Mouse (Mus musculus) CH12.LX (cell line): ENCODE results near the gene Lnpk. TPM values are rescaled to one million over a fixed set of nuclear protein-coding genes. Genes with fewer than 3 reads are reported as not detected.

Experiments used
- DNase-seq: peaks from one replicate; pipeline ENCODE4 v3.0.0-alpha.2; 2013; ENCODE audit errors: extremely low read depth
- H3K27ac ChIP-seq: 2 replicates; pipeline ENCODE4 v1.5.1; 2012; ENCODE audit warnings: low read depth, mild to moderate bottlenecking, control low read depth, moderate library complexity; ENCODE audit not compliant: insufficient read depth
- H3K27me3 ChIP-seq: replicated peaks from 2 replicates; pipeline ENCODE3; 2012; ENCODE audit warnings: inconsistent platforms
- H3K36me3 ChIP-seq, 2 experiments: replicated peaks in 1 of 2; 2 replicates each; pipeline versions ENCODE3 to v1.6.1; 2012; ENCODE audit warnings: inconsistent platforms in 1 of 2, low read length in 1 of 2, mild to moderate bottlenecking in 1 of 2, mixed read lengths in 1 of 2, moderate library complexity in 1 of 2; ENCODE audit not compliant: control insufficient read depth in 1 of 2, insufficient read depth in 1 of 2
- H3K4me1 ChIP-seq, 2 experiments: 2 replicates each; pipeline ENCODE4 v1.6.1; 2012; ENCODE audit warnings: inconsistent platforms in 1 of 2, moderate library complexity in 1 of 2; ENCODE audit not compliant: insufficient read depth in 2 of 2, control insufficient read depth in 1 of 2
- H3K4me2 ChIP-seq: 2 replicates; pipeline ENCODE4 v1.6.1; 2012; ENCODE audit warnings: low read depth, mild to moderate bottlenecking, control low read depth; ENCODE audit not compliant: poor library complexity, insufficient read depth, severe bottlenecking
- H3K4me3 ChIP-seq, 3 experiments: fragments of 150-350 bp in 1 of 3; sonication (generic) in 1 of 3; replicated peaks in 1 of 3; 2 replicates each; pipeline versions ENCODE3 to v1.5.1; 2011 to 2012; ENCODE audit warnings: low read depth in 2 of 3, low read length in 2 of 3, mild to moderate bottlenecking in 2 of 3, moderate library complexity in 2 of 3, control low read depth in 1 of 3, improper control_type of control experiment in 1 of 3, inconsistent platforms in 1 of 3, mixed read lengths in 1 of 3; ENCODE audit not compliant: poor library complexity in 1 of 3
- H3K79me2 ChIP-seq: replicated peaks from 2 replicates; pipeline ENCODE4 v1.6.1; 2012; ENCODE audit warnings: mild to moderate bottlenecking, moderate library complexity; ENCODE audit not compliant: control insufficient read depth, poor library complexity, insufficient read depth, severe bottlenecking; ENCODE audit errors: extremely low read depth
- H3K9ac ChIP-seq: 2 replicates; pipeline ENCODE4 v1.6.1; 2012; ENCODE audit warnings: low read depth, mild to moderate bottlenecking, control low read depth, moderate library complexity; ENCODE audit not compliant: insufficient read depth
- H3K9me3 ChIP-seq: replicated peaks from 2 replicates; pipeline ENCODE3; 2012; ENCODE audit warnings: low read length, inconsistent platforms, mixed read lengths
- BHLHE40 ChIP-seq: IDR thresholded peaks from 2 replicates; pipeline ENCODE4 v1.6.1; 2011; ENCODE audit warnings: mild to moderate bottlenecking, low read depth, low read length, improper control_type of control experiment
- CHD1 ChIP-seq: IDR thresholded peaks from 2 replicates; pipeline ENCODE4 v1.6.1; 2012; ENCODE audit warnings: low read depth, low read length, improper control_type of control experiment, inconsistent platforms
- CHD2 ChIP-seq: IDR thresholded peaks from 2 replicates; pipeline ENCODE4 v1.6.1; 2011; ENCODE audit warnings: low read length, improper control_type of control experiment
- CTCF ChIP-seq, 2 experiments: IDR thresholded peaks in 1 of 2; conservative IDR thresholded peaks in 1 of 2; 2 replicates each; pipeline ENCODE4 v1.5.1; 2011 to 2012; ENCODE audit warnings: low read depth in 2 of 2, low read length in 2 of 2, improper control_type of control experiment in 1 of 2, inconsistent platforms in 1 of 2, mild to moderate bottlenecking in 1 of 2, moderate library complexity in 1 of 2
- E2F4 ChIP-seq: IDR thresholded peaks from 2 replicates; pipeline ENCODE4 v1.6.1; 2011; ENCODE audit warnings: low read depth, low read length, improper control_type of control experiment; ENCODE audit not compliant: insufficient replicate concordance
- ELF1 ChIP-seq: IDR thresholded peaks from 2 replicates; pipeline ENCODE4 v1.6.1; 2014; ENCODE audit warnings: low read depth, mild to moderate bottlenecking, inconsistent platforms, low read length, improper control_type of control experiment
- EP300 ChIP-seq: IDR thresholded peaks from 2 replicates; pipeline ENCODE4 v1.6.1; 2011; ENCODE audit warnings: low read length, improper control_type of control experiment
- ETS1 ChIP-seq: conservative IDR thresholded peaks from 2 replicates; pipeline ENCODE4 v1.6.1; 2012; ENCODE audit warnings: low read depth, mild to moderate bottlenecking, inconsistent platforms, low read length, improper control_type of control experiment, moderate library complexity
- GABPA ChIP-seq: IDR thresholded peaks from 2 replicates; pipeline ENCODE4 v1.6.1; 2012; ENCODE audit warnings: low read depth, low read length, improper control_type of control experiment, inconsistent platforms; ENCODE audit not compliant: insufficient replicate concordance
- HCFC1 ChIP-seq: IDR thresholded peaks from 2 replicates; pipeline ENCODE4 v1.6.1; 2012; ENCODE audit warnings: low read depth, mild to moderate bottlenecking, inconsistent platforms, low read length, improper control_type of control experiment
- IRF4 ChIP-seq: IDR thresholded peaks from 2 replicates; pipeline ENCODE4 v1.6.1; 2014; ENCODE audit warnings: low read depth, mild to moderate bottlenecking, inconsistent platforms, low read length, improper control_type of control experiment
- JUN ChIP-seq: IDR thresholded peaks from 2 replicates; pipeline ENCODE4 v1.6.1; 2011; ENCODE audit warnings: low read depth, mild to moderate bottlenecking, low read length, improper control_type of control experiment, moderate library complexity; ENCODE audit not compliant: insufficient read depth
- JUND ChIP-seq: conservative IDR thresholded peaks from 2 replicates; pipeline ENCODE4 v1.6.1; 2011; ENCODE audit warnings: low read depth, low read length, improper control_type of control experiment
- KAT2A ChIP-seq: IDR thresholded peaks from 2 replicates; pipeline ENCODE4 v1.6.1; 2012; ENCODE audit warnings: low read length, improper control_type of control experiment, inconsistent platforms; ENCODE audit not compliant: insufficient replicate concordance
- MAFK ChIP-seq: IDR thresholded peaks from 2 replicates; pipeline ENCODE4 v1.6.1; 2011; ENCODE audit warnings: low read length, improper control_type of control experiment; ENCODE audit not compliant: insufficient replicate concordance
- MAX ChIP-seq: IDR thresholded peaks from 2 replicates; pipeline ENCODE4 v1.6.1; 2011; ENCODE audit warnings: low read length, improper control_type of control experiment
- MAZ ChIP-seq: IDR thresholded peaks from 2 replicates; pipeline ENCODE4 v1.6.1; 2012; ENCODE audit warnings: low read depth, mild to moderate bottlenecking, inconsistent platforms, low read length, improper control_type of control experiment, moderate library complexity
- MEF2A ChIP-seq: IDR thresholded peaks from 2 replicates; pipeline ENCODE4 v1.6.1; 2014; ENCODE audit warnings: low read depth, mild to moderate bottlenecking, inconsistent platforms, low read length, improper control_type of control experiment, borderline replicate concordance
- MXI1 ChIP-seq: IDR thresholded peaks from 2 replicates; pipeline ENCODE4 v1.6.1; 2011; ENCODE audit warnings: mild to moderate bottlenecking, low read depth, low read length, improper control_type of control experiment
- MYC ChIP-seq: IDR thresholded peaks from 2 replicates; pipeline ENCODE4 v1.6.1; 2011; ENCODE audit warnings: low read depth, mild to moderate bottlenecking, improper control_type of control experiment, low read length
- NELFE ChIP-seq: IDR thresholded peaks from 2 replicates; pipeline ENCODE4 v1.6.1; 2011; ENCODE audit warnings: low read depth, low read length, improper control_type of control experiment
- NRF1 ChIP-seq: IDR thresholded peaks from 2 replicates; pipeline ENCODE4 v1.6.1; 2014; ENCODE audit warnings: low read depth, mild to moderate bottlenecking, inconsistent platforms, low read length, improper control_type of control experiment, moderate library complexity
- PAX5 ChIP-seq: IDR thresholded peaks from 2 replicates; pipeline ENCODE4 v1.6.1; 2012; ENCODE audit warnings: low read length, inconsistent platforms, mixed read lengths
- POLR2A ChIP-seq: IDR thresholded peaks from 2 replicates; pipeline ENCODE4 v1.6.1; 2011; ENCODE audit warnings: low read depth, mild to moderate bottlenecking, improper control_type of control experiment, low read length
- POLR2AphosphoS2 ChIP-seq: IDR thresholded peaks from 2 replicates; pipeline ENCODE4 v1.6.1; 2011; ENCODE audit warnings: low read depth, low read length, improper control_type of control experiment
- RAD21 ChIP-seq: IDR thresholded peaks from 2 replicates; pipeline ENCODE4 v1.6.1; 2011; ENCODE audit warnings: low read depth, mild to moderate bottlenecking, low read length, improper control_type of control experiment, moderate library complexity
- RCOR1 ChIP-seq: conservative IDR thresholded peaks from 2 replicates; pipeline ENCODE4 v1.6.1; 2012; ENCODE audit warnings: low read depth, mild to moderate bottlenecking, inconsistent platforms, low read length, improper control_type of control experiment
- SIN3A ChIP-seq: IDR thresholded peaks from 2 replicates; pipeline ENCODE4 v1.6.1; 2012; ENCODE audit warnings: low read length, improper control_type of control experiment, inconsistent platforms
- SMC3 ChIP-seq: IDR thresholded peaks from 2 replicates; pipeline ENCODE4 v1.6.1; 2011; ENCODE audit warnings: low read depth, low read length, improper control_type of control experiment
- TBP ChIP-seq: conservative IDR thresholded peaks from 2 replicates; pipeline ENCODE4 v1.6.1; 2011; ENCODE audit warnings: low read depth, low read length, improper control_type of control experiment
- TCF12 ChIP-seq: IDR thresholded peaks from 2 replicates; pipeline ENCODE4 v1.6.1; 2014; ENCODE audit warnings: low read depth, mild to moderate bottlenecking, inconsistent platforms, low read length, improper control_type of control experiment
- UBTF ChIP-seq: IDR thresholded peaks from 2 replicates; pipeline ENCODE4 v1.6.1; 2012; ENCODE audit warnings: low read depth, mild to moderate bottlenecking, inconsistent platforms, low read length, improper control_type of control experiment, moderate library complexity
- USF1 ChIP-seq: IDR thresholded peaks from 2 replicates; pipeline ENCODE4 v1.6.1; 2014; ENCODE audit warnings: low read depth, mild to moderate bottlenecking, inconsistent platforms, low read length, improper control_type of control experiment
- USF2 ChIP-seq: conservative IDR thresholded peaks from 2 replicates; pipeline ENCODE4 v1.6.1; 2011; ENCODE audit warnings: low read depth, low read length, improper control_type of control experiment
- ZC3H11A ChIP-seq: IDR thresholded peaks from 2 replicates; pipeline ENCODE4 v1.6.1; 2012; ENCODE audit warnings: low read depth, mild to moderate bottlenecking, inconsistent platforms, low read length, improper control_type of control experiment
- ZKSCAN1 ChIP-seq: IDR thresholded peaks from 2 replicates; pipeline ENCODE4 v1.6.1; 2012; ENCODE audit warnings: low read depth, inconsistent platforms, low read length, improper control_type of control experiment, borderline replicate concordance
- ZMIZ1 ChIP-seq: IDR thresholded peaks from 2 replicates; pipeline ENCODE4 v1.6.1; 2012; ENCODE audit warnings: low read depth, mild to moderate bottlenecking, inconsistent platforms, low read length, improper control_type of control experiment
- ZNF384 ChIP-seq: IDR thresholded peaks from 2 replicates; pipeline ENCODE4 v1.6.1; 2012; ENCODE audit warnings: low read depth, low read length, improper control_type of control experiment, inconsistent platforms
- dilution Hi-C: fragments of 300-500 bp; cut with MboI; formaldehyde crosslinking; loops from 2 replicates; pipeline ENCODE4 v1.14.3; 2020; ENCODE audit warnings: low sequenced_read_pairs; ENCODE audit not compliant: extremely low pct_unique_long_range_greater_than_20kb, extremely low pct_ligation_motif_present
- in situ Hi-C: fragments of 300-500 bp; cut with MboI; formaldehyde crosslinking; loops from 3 replicates; pipeline ENCODE4 v1.14.3; 2019; ENCODE audit warnings: low sequenced_read_pairs, low pct_ligation_motif_present, low pct_unique_long_range_greater_than_20kb, mixed read lengths
- polyA plus RNA-seq: library from polyadenylated mRNA; unstranded; fragments of >175 nt; gene quantifications from 2 replicates; pipeline ENCODE4 v1.2.1, GENCODE M21; 2012; ENCODE audit warnings: low read depth; ENCODE audit not compliant: insufficient read length
- total RNA-seq, 2 experiments: library from RNA; depleted of rRNA; stranded (reverse); fragments of 300-350 nt in 1 of 2; fragments of >200 nt in 1 of 2; gene quantifications; 2 replicates each; pipeline ENCODE4 v1.2.3; 2012 to 2014

The Lnpk gene
- total RNA-seq (2012; rRNA removed): 21.1 and 21.2 TPM in 2 replicates
- 51.7 and 61.1 TPM in 2 replicates for total RNA-seq (2014; rRNA removed)
- polyA plus RNA-seq: 32.9 and 37.1 TPM in 2 replicates

- Histone ChIP-seq H3K27ac (peak within 1 kb of the TSS; percentile 10; the same call in 1 of the 2 replicates), H3K4me3 (peak within 1 kb of the TSS; percentile 68 to 95 (median 91)), H3K27me3 (no peaks in the 10 kb centered on the region), H3K36me3 (no peaks in the 10 kb centered on the region)
- dilution Hi-C loops: no loop called here
- TF ChIP-seq PAX5 (no peak), MYC (0 out of 2 replicates have a peak, but pooled peaks have one; percentile 22), POLR2AphosphoS2 (peak; percentile 76; the same call in 1 of the 2 replicates), EP300 (no peak), GABPA (no peak), TCF12 (peak; percentile 85), JUN (no peak), NRF1 (peak; percentile 69), SIN3A (peak; percentile 83), RAD21 (no peak), MXI1 (peak; percentile 45), TBP (0 out of 2 replicates have a peak, but pooled peaks have one; percentile 39), UBTF (0 out of 2 replicates have a peak, but pooled peaks have one; percentile 34), RCOR1 (no peak), JUND (no peak), BHLHE40 (peak; percentile 93), HCFC1 (peak; percentile 72), POLR2A (peak; percentile 90), MEF2A (no peak), E2F4 (0 out of 2 replicates have a peak, but pooled peaks have one; percentile 64), NELFE (peak; percentile 78), ETS1 (no peak), IRF4 (peak; percentile 57), ELF1 (0 out of 2 replicates have a peak, but pooled peaks have one; percentile 32), CHD1 (no peak), ZC3H11A (no peak), ZMIZ1 (peak; percentile 81), ZKSCAN1 (no peak), CTCF (conservative IDR thresholded peaks at IDR 0.05 in 1 of 2, IDR thresholded peaks at IDR 0.05 in 1 of 2; ENCODE audit: low read depth in 2 of 2, low read length in 2 of 2) (no peak), USF2 (peak; percentile 91), USF1 (peak; percentile 98), KAT2A (0 out of 2 replicates have a peak, but pooled peaks have one; percentile 66), SMC3 (no peak), MAFK (no peak), ZNF384 (no peak), MAZ (peak; percentile 47), CHD2 (no peak), MAX (peak; percentile 95)
- TF ChIP-seq, all 38 proteins: peak for 21
- Histone ChIP-seq H3K4me2 (peak within 1 kb of the TSS; percentile 97), H3K9me3 (no peaks in the 10 kb centered on the region), H3K9ac (peak within 1 kb of the TSS; percentile 83), H3K79me2 (peaks cover 14% of the 10 kb centered on the region), H3K4me1 (peaks cover 0 to 15% of the 10 kb centered on the region in 2 experiments; a peak in 2 of 4 replicates)
- DNase-seq: peak; percentile 83
- in situ Hi-C loops: no loop called here
Measured at GRCm38 (mm10) chr2:74578843-74579489, at the start of gene Lnpk. Lnpk (minus strand) TSS chr2:74579435.
